Mouse (Mus musculus): ENCODE measurements at regions not wholly inside any gene's neighbourhood (a gene's known extent, or its start where the extent isn't known, plus 50 kb on each side); places are given as distances from the start of the nearest gene placed in this dataset.

- Histone ChIP-seq H3K4me1 (ENCODE audit: insufficient read depth, low read length) (no peaks in the 10 kb centered on the region), H3K4me3 (ENCODE audit: low read depth, low read length) (no peak overlapping the region), H3K27ac (ENCODE audit: low read depth, low read length) (no peak overlapping the region), H3K9ac (replicated peaks; ENCODE audit: low read length, poor library complexity, severe bottlenecking) (no peak overlapping the region), H3K4me2 (ENCODE audit: low read depth, low read length, poor library complexity, severe bottlenecking) (no peak overlapping the region), H3K9me3 (ENCODE audit: low read length) (no peaks in the 10 kb centered on the region), H3K27me3 (ENCODE audit: insufficient read depth, low read length) (no peaks in the 10 kb centered on the region), H3K36me3 (ENCODE audit: insufficient read depth, low read length) (no peaks in the 10 kb centered on the region)
- TF ChIP-seq CTCF (IDR thresholded peaks at IDR 0.05): peak; percentile 31
- ATAC-seq (ENCODE audit: low FRiP score) (no peak), DNase-seq (ENCODE audit: low spot score) (no peak)
- WGBS: 89% methylated on average over 3 of the region's 3 CpGs
Measured at GRCm38 (mm10) chr4:55280706-55281105, 69.1 kb upstream of the Rad23b start.

GRCm38 (mm10) chr4:55281486-55282096 is 68.3 kb upstream of the Rad23b start:
- H3K4me2 ChIP-seq (ENCODE audit: low read depth, low read length, poor library complexity, severe bottlenecking): no peak overlapping the region
- H3K4me1 ChIP-seq (ENCODE audit: insufficient read depth, low read length): no peaks in the 10 kb centered on the region
- H3K36me3 ChIP-seq (ENCODE audit: insufficient read depth, low read length): no peaks in the 10 kb centered on the region
- no peak for ATAC-seq (ENCODE audit: low FRiP score)
- 74% methylated on average over 14 of the region's 14 CpGs for WGBS
- no peak for TF ChIP-seq CTCF (IDR thresholded peaks at IDR 0.05)
- DNase-seq (ENCODE audit: low spot score): no peak
- no peak overlapping the region for H3K27ac ChIP-seq (ENCODE audit: low read depth, low read length)
- no peak overlapping the region for H3K4me3 ChIP-seq (ENCODE audit: low read depth, low read length)
- H3K9me3 ChIP-seq (ENCODE audit: low read length): no peaks in the 10 kb centered on the region
- H3K9ac ChIP-seq (replicated peaks; ENCODE audit: low read length, poor library complexity, severe bottlenecking): no peak overlapping the region
- H3K27me3 ChIP-seq (ENCODE audit: insufficient read depth, low read length): no peaks in the 10 kb centered on the region

- ATAC-seq (ENCODE audit: low FRiP score): no peak
- Histone ChIP-seq H3K4me1 (ENCODE audit: insufficient read depth, low read length) (no peaks in the 10 kb centered on the region), H3K9ac (replicated peaks; ENCODE audit: low read length, poor library complexity, severe bottlenecking) (no peak overlapping the region), H3K27me3 (ENCODE audit: insufficient read depth, low read length) (no peaks in the 10 kb centered on the region), H3K27ac (ENCODE audit: low read depth, low read length) (no peak overlapping the region), H3K36me3 (ENCODE audit: insufficient read depth, low read length) (no peaks in the 10 kb centered on the region), H3K4me2 (ENCODE audit: low read depth, low read length, poor library complexity, severe bottlenecking) (no peak overlapping the region), H3K4me3 (ENCODE audit: low read depth, low read length) (no peak overlapping the region), H3K9me3 (ENCODE audit: low read length) (no peaks in the 10 kb centered on the region)
- no peak for TF ChIP-seq CTCF (IDR thresholded peaks at IDR 0.05)
- 94% methylated on average over 4 of the region's 4 CpGs for WGBS
- no peak for DNase-seq (ENCODE audit: low spot score)
Measured at GRCm38 (mm10) chr4:55282474-55282873, 67.4 kb upstream of the Rad23b start.

GRCm38 (mm10) chr4:55284722-55285225 is 65.1 kb upstream of the Rad23b start:
- DNase-seq (ENCODE audit: low spot score) (no peak), ATAC-seq (ENCODE audit: low FRiP score) (no peak)
- Histone ChIP-seq H3K36me3 (ENCODE audit: insufficient read depth, low read length) (no peaks in the 10 kb centered on the region), H3K4me3 (ENCODE audit: low read depth, low read length) (no peak overlapping the region), H3K9me3 (ENCODE audit: low read length) (no peaks in the 10 kb centered on the region), H3K9ac (replicated peaks; ENCODE audit: low read length, poor library complexity, severe bottlenecking) (no peak overlapping the region), H3K4me2 (ENCODE audit: low read depth, low read length, poor library complexity, severe bottlenecking) (no peak overlapping the region), H3K4me1 (ENCODE audit: insufficient read depth, low read length) (no peaks in the 10 kb centered on the region), H3K27me3 (ENCODE audit: insufficient read depth, low read length) (no peaks in the 10 kb centered on the region), H3K27ac (ENCODE audit: low read depth, low read length) (no peak overlapping the region)
- no peak for TF ChIP-seq CTCF (IDR thresholded peaks at IDR 0.05)
- 73% methylated on average over 3 of the region's 3 CpGs for WGBS

GRCm38 (mm10) chr4:55285641-55286040 is 64.2 kb upstream of the Rad23b start:
- DNase-seq (ENCODE audit: low spot score): peak; percentile 17
- 0 out of 2 replicates have a peak, but pooled peaks have one; percentile 6 for TF ChIP-seq CTCF (IDR thresholded peaks at IDR 0.05)
- Histone ChIP-seq H3K27ac (ENCODE audit: low read depth, low read length) (no peak overlapping the region), H3K4me3 (ENCODE audit: low read depth, low read length) (no peak overlapping the region), H3K36me3 (ENCODE audit: insufficient read depth, low read length) (no peaks in the 10 kb centered on the region), H3K27me3 (ENCODE audit: insufficient read depth, low read length) (no peaks in the 10 kb centered on the region), H3K9me3 (ENCODE audit: low read length) (no peaks in the 10 kb centered on the region), H3K4me2 (ENCODE audit: low read depth, low read length, poor library complexity, severe bottlenecking) (no peak overlapping the region), H3K4me1 (ENCODE audit: insufficient read depth, low read length) (no peaks in the 10 kb centered on the region), H3K9ac (replicated peaks; ENCODE audit: low read length, poor library complexity, severe bottlenecking) (no peak overlapping the region)
- WGBS: 32% methylated on average over 5 of the region's 5 CpGs
- ATAC-seq (ENCODE audit: low FRiP score): no peak

- DNase-seq (ENCODE audit: low spot score) (no peak), ATAC-seq (ENCODE audit: low FRiP score) (no peak)
- 70% methylated on average over 6 of the region's 6 CpGs for WGBS
- H3K4me1 ChIP-seq (ENCODE audit: insufficient read depth, low read length): peaks cover 4% of the 10 kb centered on the region; the same call in 1 of the 2 replicates
- H3K4me2 ChIP-seq (ENCODE audit: low read depth, low read length, poor library complexity, severe bottlenecking): no peak overlapping the region
- no peak for TF ChIP-seq CTCF (IDR thresholded peaks at IDR 0.05)
- H3K36me3 ChIP-seq (ENCODE audit: insufficient read depth, low read length): no peaks in the 10 kb centered on the region
- no peak overlapping the region for H3K4me3 ChIP-seq (ENCODE audit: low read depth, low read length)
- H3K9ac ChIP-seq (replicated peaks; ENCODE audit: low read length, poor library complexity, severe bottlenecking): no peak overlapping the region
- no peaks in the 10 kb centered on the region for H3K9me3 ChIP-seq (ENCODE audit: low read length)
- no peak overlapping the region for H3K27ac ChIP-seq (ENCODE audit: low read depth, low read length)
- no peaks in the 10 kb centered on the region for H3K27me3 ChIP-seq (ENCODE audit: insufficient read depth, low read length)
Measured at GRCm38 (mm10) chr4:55288456-55288855, 61.4 kb upstream of the Rad23b start.

Data from midbrain, postnatal 0 days (tissue).